Mouse (Mus musculus) spleen, adult 2 months (tissue): Measurements from ENCODE around the gene Vasn.

Experiments used
- CTCF ChIP-seq: fragments of 200-500 bp; IDR thresholded peaks from 2 replicates; pipeline ENCODE4 v1.5.1; 2011; ENCODE audit warnings: mild to moderate bottlenecking, inconsistent platforms; ENCODE audit not compliant: insufficient read depth, insufficient read length, insufficient replicate concordance; ENCODE audit errors: extremely low read depth
- POLR2A ChIP-seq: fragments of 200-500 bp; IDR thresholded peaks from 2 replicates; pipeline ENCODE4 v1.6.1; 2011; ENCODE audit warnings: low read depth, low read length, inconsistent platforms

- TF ChIP-seq CTCF (no peak), POLR2A (no peak)
Observed at GRCm38 (mm10) chr16:4628898-4629419, 10.8 kb upstream of the Vasn start.
